Mouse (Mus musculus) lung, postnatal 0 days (tissue): ENCODE data around the gene Brpf1.

Source experiments
- CTCF ChIP-seq: IDR thresholded peaks from 2 replicates; pipeline ENCODE4 v1.5.1; 2016; ENCODE audit warnings: antibody characterized with exemption, mild to moderate bottlenecking
- EP300 ChIP-seq: IDR thresholded peaks from 2 replicates; pipeline ENCODE4 v1.6.1; 2016; ENCODE audit warnings: antibody characterized with exemption, mild to moderate bottlenecking, control low read depth

DNA sequence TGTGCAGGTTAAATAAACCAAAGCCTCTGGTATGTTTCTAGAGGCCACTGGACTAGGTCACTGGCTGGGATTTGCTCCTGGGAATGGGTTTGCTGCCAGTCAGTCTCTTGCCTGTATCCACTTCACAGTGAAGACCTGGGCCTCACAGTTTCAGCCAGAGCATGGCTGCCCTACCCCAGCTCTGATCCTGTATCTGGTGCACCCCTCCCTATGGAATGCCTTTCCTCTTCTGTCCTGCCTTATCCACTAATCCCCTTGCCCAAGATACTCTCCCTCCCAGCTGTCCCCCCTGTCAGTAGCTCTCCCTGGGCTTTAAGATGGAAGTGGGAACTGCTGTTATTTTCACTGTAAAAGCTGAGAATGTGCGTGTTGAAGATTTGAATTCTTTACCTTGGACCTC, 38.9 kb upstream of the Brpf1 start:
- no peak for TF ChIP-seq EP300
- no peak for TF ChIP-seq CTCF
